Mouse (Mus musculus) layer of hippocampus, postnatal 25 days (tissue): Measurements from ENCODE around the gene Akap13. TPM values are rescaled to one million over a fixed set of nuclear protein-coding genes. Genes with fewer than 3 reads are reported as not detected.
A peak's percentile ranks its signal among the peaks of the same experiment; 100 is the strongest.

Experiments used
- DNase-seq, 2 experiments: peaks; one replicate each; pipeline ENCODE4 v3.0.0; 2022; ENCODE audit warnings: mixed read lengths in 2 of 2, low spot score in 1 of 2; ENCODE audit errors: extremely low spot score in 1 of 2
- total RNA-seq, 2 experiments: library from RNA; stranded (reverse); gene quantifications; 2 replicates each; pipeline ENCODE4 v1.2.3; 2021

Akap13 gene
- total RNA-seq: 10 to 100 TPM; 54.0 to 70.8 TPM

- DNase-seq: peak; percentile 90 to 97
Observed at GRCm38 (mm10) chr7:75455223-75456151, at the start of gene Akap13. Gene Akap13 (plus strand): TSS chr7:75455534.

GRCm38 (mm10) chr7:75410641-75411040 is 44.7 kb upstream of the Akap13 start:
- no peak for DNase-seq

GRCm38 (mm10) chr7:75411226-75411625 is 44.1 kb upstream of the Akap13 start:
- DNase-seq: no peak

- DNase-seq: no peak
Observed at GRCm38 (mm10) chr7:75412011-75412510, 43.3 kb upstream of the Akap13 start.

GRCm38 (mm10) chr7:75412568-75412967 is 42.8 kb upstream of the Akap13 start:
- no peak for DNase-seq

- no peak for DNase-seq
Observed at GRCm38 (mm10) chr7:75413903-75414302, 41.4 kb upstream of the Akap13 start.

GRCm38 (mm10) chr7:75414316-75414715 is 41.0 kb upstream of the Akap13 start:
- no peak for DNase-seq

GRCm38 (mm10) chr7:75415166-75415881 is 40.0 kb upstream of the Akap13 start:
- DNase-seq: no peak

- DNase-seq: no peak
Observed at GRCm38 (mm10) chr7:75415882-75416585, 39.3 kb upstream of the Akap13 start.

GRCm38 (mm10) chr7:75420927-75421326 is 34.4 kb upstream of the Akap13 start:
- DNase-seq: no peak

- no peak for DNase-seq
Observed at GRCm38 (mm10) chr7:75424121-75424520, 31.2 kb upstream of the Akap13 start.

- DNase-seq: no peak
Observed at GRCm38 (mm10) chr7:75427322-75427721, 28.0 kb upstream of the Akap13 start.

GRCm38 (mm10) chr7:75428913-75429312 is 26.4 kb upstream of the Akap13 start:
- no peak for DNase-seq

GRCm38 (mm10) chr7:75430550-75430949 is 24.8 kb upstream of the Akap13 start:
- no peak for DNase-seq

- no peak for DNase-seq
Observed at GRCm38 (mm10) chr7:75431043-75431442, 24.3 kb upstream of the Akap13 start.

- DNase-seq: no peak
Observed at GRCm38 (mm10) chr7:75432046-75432445, 23.3 kb upstream of the Akap13 start.

- DNase-seq: no peak
Observed at GRCm38 (mm10) chr7:75436413-75437174, 18.7 kb upstream of the Akap13 start.

GRCm38 (mm10) chr7:75439570-75439969 is 15.8 kb upstream of the Akap13 start:
- DNase-seq: no peak

GRCm38 (mm10) chr7:75440241-75440640 is 15.1 kb upstream of the Akap13 start:
- no peak for DNase-seq

- no peak for DNase-seq
Observed at GRCm38 (mm10) chr7:75441947-75442346, 13.4 kb upstream of the Akap13 start.
